Mouse (Mus musculus) kidney, adult 2 months (tissue): ENCODE measurements at regions not wholly inside any gene's neighbourhood (a gene's known extent, or its start where the extent isn't known, plus 50 kb on each side); places are given as distances from the start of the nearest gene placed in this dataset.

Source experiments
- DNase-seq: peaks from one replicate; pipeline ENCODE4 v3.0.0; 2021
- H3K27ac ChIP-seq: fragments of 200-500 bp; 2 replicates; pipeline ENCODE4 v1.5.1; 2012; ENCODE audit warnings: low read depth, low read length, control low read depth, inconsistent platforms; ENCODE audit not compliant: insufficient read depth
- H3K27me3 ChIP-seq: fragments of 200-500 bp; replicated peaks from 2 replicates; pipeline ENCODE4 v1.6.1; 2012; ENCODE audit warnings: mild to moderate bottlenecking, moderate library complexity, low read length, inconsistent platforms; ENCODE audit not compliant: control insufficient read depth, insufficient read depth
- H3K36me3 ChIP-seq: fragments of 200-500 bp; 2 replicates; pipeline ENCODE4 v1.6.1; 2012; ENCODE audit warnings: mild to moderate bottlenecking, moderate library complexity, low read length, inconsistent platforms; ENCODE audit not compliant: control insufficient read depth, insufficient read depth
- H3K4me1 ChIP-seq: fragments of 200-500 bp; 2 replicates; pipeline ENCODE4 v1.6.1; 2011; ENCODE audit warnings: low read length; ENCODE audit not compliant: control insufficient read depth, insufficient read depth
- H3K4me3 ChIP-seq: fragments of 200-500 bp; 2 replicates; pipeline ENCODE4 v1.5.1; 2011; ENCODE audit warnings: mild to moderate bottlenecking, low read depth, low read length, control low read depth; ENCODE audit not compliant: insufficient read depth
- CTCF ChIP-seq: fragments of 200-500 bp; conservative IDR thresholded peaks from 2 replicates; pipeline ENCODE4 v1.5.1; 2011; ENCODE audit warnings: low read depth, mild to moderate bottlenecking, control low read depth, low read length, moderate library complexity, mixed read lengths; ENCODE audit not compliant: insufficient read depth, insufficient read length
- POLR2A ChIP-seq: fragments of 200-500 bp; IDR thresholded peaks from one replicate; pipeline ENCODE4 v1.6.1; 2011; ENCODE audit warnings: low read depth, low read length, control low read depth
- WGBS: fragments of 180-500 bp; shearing (Covaris S2); methylation state at CpG from one replicate; pipeline ENCODE4 v1.1.7; 2018; 5-methylcytosine and 5-hydroxymethylcytosine counted together

GRCm38 (mm10) chr14:68719429-68720160, 574.5 kb downstream of the Synb start:
- 79% methylated on average over 9 of the region's 9 CpGs for WGBS
- H3K4me3 ChIP-seq = no peak overlapping the region
- no peaks in the 10 kb centered on the region for H3K4me1 ChIP-seq
- no peaks in the 10 kb centered on the region for H3K27me3 ChIP-seq
- no peak for DNase-seq
- H3K27ac ChIP-seq = no peak overlapping the region
- TF ChIP-seq CTCF = no peak
- no peak for TF ChIP-seq POLR2A
- no peaks in the 10 kb centered on the region for H3K36me3 ChIP-seq

- H3K36me3 ChIP-seq = no peaks in the 10 kb centered on the region
- no peak for DNase-seq
- H3K27me3 ChIP-seq = no peaks in the 10 kb centered on the region
- TF ChIP-seq CTCF = no peak
- TF ChIP-seq POLR2A = no peak
- H3K27ac ChIP-seq = no peak overlapping the region
- 89% methylated on average over 6 of the region's 6 CpGs for WGBS
- H3K4me1 ChIP-seq = no peaks in the 10 kb centered on the region
- no peak overlapping the region for H3K4me3 ChIP-seq
These were observed 575.3 kb downstream of the Synb start for GRCm38 (mm10) chr14:68718846-68719245.
